Mouse (Mus musculus): Measurements from ENCODE around the gene Ift52. TPM values are rescaled to one million over a fixed set of nuclear protein-coding genes. Genes with fewer than 3 reads are reported as not detected.

Ift52 gene
- total and polyA plus RNA-seq, 2 experiments from 2014 or later = 15.8 to 31.8 TPM

DNA sequence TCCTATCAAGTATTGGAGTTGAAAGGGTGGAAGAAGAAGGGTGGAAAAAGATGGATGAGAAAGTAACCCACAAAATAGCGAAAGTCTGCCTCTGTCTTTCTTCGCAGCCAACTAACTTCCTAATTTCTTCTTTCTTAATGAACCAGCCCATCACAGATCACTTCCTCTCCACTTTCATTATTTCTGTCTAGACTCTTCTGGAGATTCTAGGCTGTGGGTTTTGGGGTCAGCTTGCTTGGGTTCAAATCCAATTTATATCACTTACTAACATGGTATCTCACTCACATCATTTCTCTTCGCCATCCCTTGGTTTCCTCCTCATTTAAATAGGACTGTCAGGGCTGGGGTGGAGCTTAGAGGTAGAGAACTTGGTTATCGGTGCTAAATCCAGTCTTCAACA, 28.9 kb upstream of the Ift52 start:
- Histone ChIP-seq H3K9ac (replicated peaks; ENCODE audit: low read length) (no peak overlapping the region), H3K4me2 (ENCODE audit: low read depth, low read length) (no peak overlapping the region), H3K27ac (no peak overlapping the region), H3K4me1 (ENCODE audit: insufficient read depth, low read length) (no peaks in the 10 kb centered on the region), H3K4me3 (ENCODE audit: low read length) (no peak overlapping the region), H3K9me3 (ENCODE audit: low read length) (no peaks in the 10 kb centered on the region), H3K27me3 (ENCODE audit: insufficient read depth, low read length) (no peaks in the 10 kb centered on the region), H3K36me3 (ENCODE audit: insufficient read depth, low read length) (no peaks in the 10 kb centered on the region)
- DNase-seq (ENCODE audit: low spot score) (no peak), ATAC-seq (no peak)
- WGBS = 87% methylated on average over 4 of the region's 4 CpGs
- no peak for TF ChIP-seq CTCF (IDR thresholded peaks at IDR 0.05; ENCODE audit: low read depth)

DNA sequence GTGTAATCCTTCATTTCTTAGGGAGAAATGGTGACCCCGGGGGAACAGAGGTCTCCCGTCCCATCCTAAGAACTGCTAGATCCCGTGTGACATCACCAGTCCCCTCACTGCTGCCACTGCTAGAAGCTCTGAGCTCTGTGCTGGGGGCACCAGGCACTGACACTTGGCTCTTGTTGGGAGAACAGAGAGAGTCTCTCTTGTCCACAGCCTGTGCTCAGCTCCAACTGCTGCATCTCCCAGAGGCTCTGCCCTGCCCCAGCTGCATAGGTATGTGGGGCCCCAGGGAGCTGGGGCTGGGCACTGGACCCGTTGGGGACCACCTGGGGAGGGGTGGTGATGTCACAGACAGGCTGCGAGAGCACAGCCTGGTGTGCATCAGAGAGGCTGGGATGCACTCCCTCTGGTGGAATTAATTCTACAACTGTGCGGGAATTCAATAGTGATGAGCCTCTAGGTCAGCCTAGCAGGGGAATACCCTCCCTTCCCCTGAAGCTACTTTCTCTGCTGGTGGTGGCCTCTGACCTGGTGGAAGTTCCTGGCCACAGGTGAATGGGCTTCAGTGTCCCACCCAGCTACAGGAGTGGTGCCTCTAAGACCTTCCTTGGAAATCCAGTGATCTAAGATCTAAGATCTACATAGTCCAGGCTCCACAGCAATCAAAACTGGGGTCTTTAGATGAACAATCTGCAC, 25.6 kb upstream of the Ift52 start:
- no peak overlapping the region for H3K27ac ChIP-seq
- TF ChIP-seq CTCF (IDR thresholded peaks at IDR 0.05; ENCODE audit: low read depth) = 0 out of 2 replicates have a peak, but pooled peaks have one; percentile 3
- 39% methylated on average over 6 of the region's 6 CpGs for WGBS
- H3K36me3 ChIP-seq (ENCODE audit: insufficient read depth, low read length) = no peaks in the 10 kb centered on the region
- H3K9me3 ChIP-seq (ENCODE audit: low read length) = no peaks in the 10 kb centered on the region
- H3K27me3 ChIP-seq (ENCODE audit: insufficient read depth, low read length) = no peaks in the 10 kb centered on the region
- ATAC-seq = no peak
- no peaks in the 10 kb centered on the region for H3K4me1 ChIP-seq (ENCODE audit: insufficient read depth, low read length)
- no peak for DNase-seq (ENCODE audit: low spot score)
- H3K4me2 ChIP-seq (ENCODE audit: low read depth, low read length) = no peak overlapping the region
- H3K4me3 ChIP-seq (ENCODE audit: low read length) = no peak overlapping the region
- H3K9ac ChIP-seq (replicated peaks; ENCODE audit: low read length) = no peak overlapping the region

DNA sequence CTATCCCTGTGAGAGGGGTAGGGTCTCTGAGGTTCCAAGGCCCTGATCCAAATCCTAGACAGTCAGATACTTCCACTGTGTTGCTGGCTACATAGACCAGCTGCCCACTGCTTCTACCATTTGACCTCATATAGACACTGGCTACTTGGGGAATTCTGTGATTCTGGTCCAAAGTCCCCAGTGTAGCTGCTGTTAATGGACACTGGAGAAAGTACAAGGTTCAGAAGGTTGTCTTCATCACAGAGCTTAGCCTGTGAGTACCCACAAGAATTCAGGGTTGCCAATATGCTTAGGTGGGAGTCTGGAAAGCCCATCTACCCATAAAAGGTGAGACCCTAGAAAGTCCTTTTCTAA, 25.1 kb upstream of the Ift52 start:
- no peak for DNase-seq (ENCODE audit: low spot score)
- Histone ChIP-seq H3K9ac (replicated peaks; ENCODE audit: low read length) (no peak overlapping the region), H3K27me3 (ENCODE audit: insufficient read depth, low read length) (no peaks in the 10 kb centered on the region), H3K4me3 (ENCODE audit: low read length) (no peak overlapping the region), H3K36me3 (ENCODE audit: insufficient read depth, low read length) (no peaks in the 10 kb centered on the region), H3K27ac (no peak overlapping the region), H3K4me1 (ENCODE audit: insufficient read depth, low read length) (no peaks in the 10 kb centered on the region), H3K9me3 (ENCODE audit: low read length) (no peaks in the 10 kb centered on the region), H3K4me2 (ENCODE audit: low read depth, low read length) (no peak overlapping the region)
- TF ChIP-seq CTCF (IDR thresholded peaks at IDR 0.05; ENCODE audit: low read depth) = no peak
- no peak for ATAC-seq

DNA sequence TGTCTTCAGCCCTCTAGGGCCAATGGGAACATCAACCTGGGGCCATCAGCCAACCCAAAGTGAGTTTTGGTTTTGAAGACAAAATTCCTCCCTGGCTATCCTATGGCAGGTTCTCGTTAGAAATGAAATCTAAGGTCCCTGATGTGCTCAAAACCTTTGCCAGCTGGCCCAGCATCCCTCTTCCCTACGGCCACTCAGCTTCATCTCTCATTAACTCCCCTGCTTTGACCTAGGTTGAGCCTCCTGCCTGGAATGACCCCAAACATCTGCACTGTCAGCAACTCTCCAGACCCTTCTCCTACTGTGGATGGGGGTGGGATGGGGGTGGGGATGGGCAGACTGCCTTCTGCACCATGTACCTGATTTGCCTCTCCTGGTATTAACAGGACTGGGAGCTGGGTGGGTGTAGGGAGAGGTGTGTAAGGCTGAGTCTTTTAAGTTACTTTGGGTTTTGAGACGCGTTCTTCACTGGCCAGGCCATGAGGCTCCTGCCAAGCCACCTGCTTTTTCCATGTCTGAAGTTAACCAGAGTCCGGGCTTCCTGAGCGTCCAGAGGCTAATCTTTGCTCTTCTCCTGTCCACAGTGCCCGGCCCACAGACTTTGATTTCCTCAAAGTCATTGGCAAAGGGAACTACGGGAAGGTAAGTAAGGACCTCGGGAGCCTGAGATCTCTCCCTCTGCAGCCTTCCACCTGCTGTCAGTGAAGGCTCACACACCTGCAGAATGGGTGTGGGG, 23.1 kb upstream of the Ift52 start:
- Histone ChIP-seq H3K4me2 (ENCODE audit: low read depth, low read length) (no peak overlapping the region), H3K4me1 (ENCODE audit: insufficient read depth, low read length) (0 out of 2 replicates have a peak, but pooled peaks cover 2% of the 10 kb centered on the region), H3K36me3 (ENCODE audit: insufficient read depth, low read length) (no peaks in the 10 kb centered on the region), H3K9ac (replicated peaks; ENCODE audit: low read length) (no peak overlapping the region), H3K27ac (no peak overlapping the region), H3K4me3 (ENCODE audit: low read length) (no peak overlapping the region), H3K9me3 (ENCODE audit: low read length) (no peaks in the 10 kb centered on the region), H3K27me3 (ENCODE audit: insufficient read depth, low read length) (no peaks in the 10 kb centered on the region)
- no peak for TF ChIP-seq CTCF (IDR thresholded peaks at IDR 0.05; ENCODE audit: low read depth)
- DNase-seq (ENCODE audit: low spot score) (no peak), ATAC-seq (no peak)
- 78% methylated on average over 9 of the region's 9 CpGs for WGBS

DNA sequence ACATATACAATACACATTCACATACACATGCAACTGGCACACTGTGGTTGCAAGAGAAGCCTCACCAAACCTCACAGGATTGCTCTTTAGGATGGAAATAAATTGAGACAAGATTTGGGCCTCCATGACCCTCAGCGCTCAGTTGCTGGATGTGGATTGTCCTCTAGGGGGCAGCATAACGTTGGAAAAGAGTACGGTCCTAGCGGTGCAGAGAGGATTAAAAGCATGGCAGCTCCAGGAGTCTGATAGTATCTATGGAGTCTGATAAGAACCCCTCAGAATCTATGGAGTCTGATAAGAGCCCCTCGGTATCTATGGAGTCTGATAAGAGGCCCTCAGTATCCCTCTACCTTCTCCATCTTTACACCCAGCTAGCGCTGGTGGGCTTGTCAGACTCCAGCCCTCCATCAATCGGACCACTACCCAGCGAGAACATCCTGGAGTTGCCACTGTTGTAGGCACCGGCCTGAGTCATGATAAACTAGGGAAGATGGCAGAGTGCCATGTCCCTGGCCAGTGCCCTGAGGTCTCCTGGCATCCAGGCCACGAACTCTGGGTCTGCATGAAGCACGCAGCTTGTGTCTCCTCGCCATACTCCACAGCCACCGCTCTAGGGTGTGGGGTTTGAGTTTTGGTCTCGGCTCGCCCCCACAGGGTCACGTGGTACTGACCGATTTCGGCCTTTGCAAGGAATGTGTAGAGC, 18.5 kb upstream of the Ift52 start:
- no peaks in the 10 kb centered on the region for H3K27me3 ChIP-seq (ENCODE audit: insufficient read depth, low read length)
- H3K4me2 ChIP-seq (ENCODE audit: low read depth, low read length) = peak overlapping the region; percentile 35
- H3K4me1 ChIP-seq (ENCODE audit: insufficient read depth, low read length) = 0 out of 2 replicates have a peak, but pooled peaks cover 2% of the 10 kb centered on the region
- H3K36me3 ChIP-seq (ENCODE audit: insufficient read depth, low read length) = no peaks in the 10 kb centered on the region
- H3K9me3 ChIP-seq (ENCODE audit: low read length) = no peaks in the 10 kb centered on the region
- DNase-seq (ENCODE audit: low spot score) (peak; percentile 80), ATAC-seq (peak; percentile 56; the same call in 1 of the 2 replicates)
- H3K27ac ChIP-seq = no peak overlapping the region
- peak; percentile 88 for TF ChIP-seq CTCF (IDR thresholded peaks at IDR 0.05; ENCODE audit: low read depth)
- H3K4me3 ChIP-seq (ENCODE audit: low read length) = no peak overlapping the region
- 30% methylated on average over 18 of the region's 18 CpGs for WGBS
- H3K9ac ChIP-seq (replicated peaks; ENCODE audit: low read length) = no peak overlapping the region

DNA sequence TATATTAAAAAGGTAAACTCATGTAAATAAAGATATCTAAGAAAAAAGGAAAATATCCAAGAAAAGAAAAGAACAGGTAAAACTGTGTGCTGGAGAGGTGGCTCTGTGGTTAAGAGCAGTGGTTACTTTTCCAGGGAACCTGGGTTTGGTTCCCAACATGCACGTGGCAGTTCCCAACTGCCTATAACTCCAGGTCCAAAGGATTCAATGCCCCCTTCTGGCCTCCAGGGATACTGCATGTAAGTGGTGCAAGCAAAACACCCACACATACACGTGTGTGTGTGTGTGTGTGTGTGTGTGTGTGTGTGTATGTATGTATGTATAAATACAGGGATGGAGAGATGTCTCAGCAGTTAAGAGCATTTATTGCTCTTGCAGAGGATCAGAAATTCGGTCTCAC, 17.4 kb upstream of the Ift52 start:
- no peaks in the 10 kb centered on the region for H3K36me3 ChIP-seq (ENCODE audit: insufficient read depth, low read length)
- no peak overlapping the region for H3K4me3 ChIP-seq (ENCODE audit: low read length)
- 0 out of 2 replicates have a peak, but pooled peaks cover 2% of the 10 kb centered on the region for H3K4me1 ChIP-seq (ENCODE audit: insufficient read depth, low read length)
- ATAC-seq (no peak), DNase-seq (ENCODE audit: low spot score) (peak; percentile 35)
- TF ChIP-seq CTCF (IDR thresholded peaks at IDR 0.05; ENCODE audit: low read depth) = peak; percentile 69
- no peak overlapping the region for H3K27ac ChIP-seq
- H3K9me3 ChIP-seq (ENCODE audit: low read length) = no peaks in the 10 kb centered on the region
- no peak overlapping the region for H3K4me2 ChIP-seq (ENCODE audit: low read depth, low read length)
- 39% methylated on average over 3 of the region's 3 CpGs for WGBS
- no peaks in the 10 kb centered on the region for H3K27me3 ChIP-seq (ENCODE audit: insufficient read depth, low read length)
- no peak overlapping the region for H3K9ac ChIP-seq (replicated peaks; ENCODE audit: low read length)

Data from hindbrain, postnatal 0 days (tissue).